Mouse (Mus musculus): ENCODE measurements around the gene Snupn.

- no peak for TF ChIP-seq CTCF (IDR thresholded peaks at IDR 0.05; ENCODE audit: low read depth, low read length)
- no peak for TF ChIP-seq POLR2A (IDR thresholded peaks at IDR 0.05; ENCODE audit: insufficient read depth, low read length)
- TF ChIP-seq EP300 (IDR thresholded peaks at IDR 0.05; ENCODE audit: insufficient read depth, low read depth, low read length) = no peak
These were observed 10.9 kb downstream of the Snupn start for GRCm38 (mm10) chr9:56961591-56961990.

Measured in ES-Bruce4 (cell line).